Mouse (Mus musculus) mammary gland, adult 2 months (tissue): Measurements from ENCODE around the gene P2rx7. TPM values are rescaled to one million over a fixed set of nuclear protein-coding genes. Genes with fewer than 3 reads are reported as not detected.

Source experiments
- polyA plus RNA-seq: library from polyadenylated mRNA; depleted of rRNA; stranded (reverse); fragments of >200 nt; gene quantifications from 2 replicates; pipeline ENCODE4 v1.2.3, GENCODE M21; 2012; ENCODE audit warnings: low replicate concordance; rRNA removed

Gene P2rx7
- 26.9 and 34.8 TPM in 2 replicates for polyA plus RNA-seq

DNA sequence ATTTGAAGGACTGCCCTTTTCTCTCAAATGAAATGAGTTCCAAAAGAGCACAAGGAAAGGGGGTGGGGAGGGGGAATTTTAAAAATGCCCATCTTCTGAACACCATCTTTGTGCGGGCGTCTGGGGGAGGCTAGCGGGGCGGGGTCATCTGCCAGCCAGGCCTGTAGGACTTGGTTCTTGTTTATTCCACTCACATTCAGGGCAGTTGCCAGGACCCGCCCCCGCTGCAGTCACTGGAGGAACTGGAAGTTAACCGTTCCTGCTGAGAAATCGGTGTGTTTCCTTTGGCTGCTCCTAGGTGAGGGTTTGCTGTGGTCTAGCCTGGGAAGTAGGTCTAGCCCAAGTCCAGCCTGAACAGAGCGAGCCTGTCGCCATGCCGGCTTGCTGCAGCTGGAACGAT, at the start of gene P2rx7:
TSS of gene P2rx7 (plus strand) at position 211 of the 400 bp plus-strand sequence.

DNA sequence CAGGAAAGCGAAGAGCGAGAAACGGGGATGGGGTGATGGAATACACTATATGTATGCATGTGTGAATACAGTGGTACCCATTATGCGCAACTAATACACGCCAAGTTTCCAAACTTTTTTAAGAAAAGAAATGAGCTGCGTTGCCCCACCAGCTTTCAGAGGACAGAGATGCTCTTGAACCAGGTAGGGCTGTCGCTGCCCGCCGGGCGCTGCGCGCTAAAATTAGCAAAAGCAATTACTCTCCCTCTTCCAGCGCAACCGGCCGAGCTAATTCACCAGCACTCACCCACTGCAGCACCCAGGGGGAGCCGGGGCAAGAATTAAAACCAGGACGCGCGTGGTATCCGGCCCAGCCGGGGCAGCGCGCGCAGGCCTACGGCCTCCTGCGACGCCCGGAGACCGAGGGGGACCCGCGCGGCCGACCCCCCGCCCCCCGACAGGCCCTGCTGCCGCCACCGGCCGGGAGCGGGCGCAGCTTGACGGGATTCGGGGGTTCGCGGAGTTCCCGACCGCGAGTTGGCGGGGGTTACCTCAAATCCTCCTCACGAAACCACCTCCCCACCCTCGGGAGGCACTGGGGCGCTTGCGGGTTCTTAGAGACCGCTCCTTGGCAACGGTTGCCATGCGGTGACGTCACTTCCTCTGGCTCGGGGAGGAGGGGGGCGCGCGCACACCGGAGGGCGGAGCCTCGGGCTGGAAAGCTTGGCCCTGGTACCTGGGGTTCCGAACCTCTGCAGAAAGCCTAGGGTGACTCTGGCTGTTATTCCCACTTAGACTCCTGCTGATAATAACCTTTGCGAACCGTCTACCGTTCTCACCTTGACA, 29.6 kb upstream of the P2rx7 start, which contains the start of gene Ift81:
TSS of gene Ift81 (minus strand) at position 611 of the 825 bp plus-strand sequence.

DNA sequence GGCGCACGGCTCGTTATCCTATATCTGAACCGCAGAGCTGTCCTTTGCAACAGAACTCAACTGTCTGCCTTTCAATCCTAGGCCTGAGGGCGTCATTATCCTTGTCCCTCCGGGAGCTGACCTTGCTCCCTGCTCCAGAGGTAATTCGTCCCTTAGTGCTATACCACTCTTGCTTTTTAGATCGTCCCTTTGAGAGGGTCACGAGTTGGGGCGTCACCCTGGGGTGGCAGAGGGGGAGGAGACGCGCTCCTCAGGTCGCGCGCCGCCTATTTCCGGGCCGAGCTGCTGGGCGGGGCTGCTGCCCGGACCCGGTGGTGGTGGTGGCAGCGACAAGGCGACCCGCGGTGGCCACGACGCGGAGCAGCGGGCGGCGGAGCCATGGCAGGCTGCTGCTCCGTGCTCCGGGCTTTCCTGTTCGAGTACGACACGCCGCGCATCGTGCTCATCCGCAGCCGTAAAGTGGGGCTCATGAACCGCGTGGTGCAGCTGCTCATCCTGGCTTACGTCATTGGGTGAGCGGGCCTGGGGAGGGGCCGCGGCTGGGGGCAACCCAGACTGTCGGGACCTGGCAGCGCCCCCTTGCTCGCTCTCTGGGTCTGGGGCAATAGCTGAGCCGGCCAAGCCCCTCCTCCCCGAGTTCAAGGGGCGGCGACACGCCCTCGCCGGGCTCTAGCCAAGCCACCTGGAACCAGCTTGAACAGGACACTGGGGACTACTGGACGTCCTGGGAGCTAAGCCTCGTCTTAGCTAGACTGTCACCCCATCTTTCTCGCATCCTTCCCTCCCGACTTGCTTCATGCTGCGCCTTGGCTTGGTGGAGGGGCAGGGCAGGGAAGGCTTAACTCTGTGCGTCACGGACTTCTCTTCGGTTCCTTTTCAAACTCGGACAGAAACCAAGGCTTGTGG, 63.8 kb downstream of the P2rx7 start, which contains the start of gene P2rx4:
TSS of gene P2rx4 (plus strand) at position 269 of the 906 bp plus-strand sequence.

Other genes starting within 250 kb of the P2rx7 start
- 24.2 and 24.7 TPM in 2 replicates for gene Anapc7, start 222.2 kb upstream of the P2rx7 start, polyA plus RNA-seq
- gene Atp2a2, start 141.7 kb upstream of the P2rx7 start, polyA plus RNA-seq, result 48.5 and 50.7 TPM in 2 replicates
- 1.3 and 3.3 TPM in 2 replicates for gene Ift81, start 29.4 kb upstream of the P2rx7 start, polyA plus RNA-seq
- 75.4 and 100 TPM in 2 replicates for gene P2rx4, start 63.6 kb downstream of the P2rx7 start, polyA plus RNA-seq
- 36.3 and 56.5 TPM in 2 replicates for gene Camkk2, start 135.5 kb downstream of the P2rx7 start, polyA plus RNA-seq
- gene Anapc5, start 177.4 kb downstream of the P2rx7 start, polyA plus RNA-seq, result 179 and 369 TPM in 2 replicates
- 6.0 and 9.6 TPM in 2 replicates for gene Rnf34, start 206.1 kb downstream of the P2rx7 start, polyA plus RNA-seq